Mouse (Mus musculus) retina, adult 2 months (tissue): ENCODE results near the gene Larp7.

ENCODE experiments used
- DNase-seq: peaks from one replicate; pipeline ENCODE4 v3.0.0-alpha.2; 2012; ENCODE audit warnings: low read depth, low spot score

The Larp7 gene

DNA sequence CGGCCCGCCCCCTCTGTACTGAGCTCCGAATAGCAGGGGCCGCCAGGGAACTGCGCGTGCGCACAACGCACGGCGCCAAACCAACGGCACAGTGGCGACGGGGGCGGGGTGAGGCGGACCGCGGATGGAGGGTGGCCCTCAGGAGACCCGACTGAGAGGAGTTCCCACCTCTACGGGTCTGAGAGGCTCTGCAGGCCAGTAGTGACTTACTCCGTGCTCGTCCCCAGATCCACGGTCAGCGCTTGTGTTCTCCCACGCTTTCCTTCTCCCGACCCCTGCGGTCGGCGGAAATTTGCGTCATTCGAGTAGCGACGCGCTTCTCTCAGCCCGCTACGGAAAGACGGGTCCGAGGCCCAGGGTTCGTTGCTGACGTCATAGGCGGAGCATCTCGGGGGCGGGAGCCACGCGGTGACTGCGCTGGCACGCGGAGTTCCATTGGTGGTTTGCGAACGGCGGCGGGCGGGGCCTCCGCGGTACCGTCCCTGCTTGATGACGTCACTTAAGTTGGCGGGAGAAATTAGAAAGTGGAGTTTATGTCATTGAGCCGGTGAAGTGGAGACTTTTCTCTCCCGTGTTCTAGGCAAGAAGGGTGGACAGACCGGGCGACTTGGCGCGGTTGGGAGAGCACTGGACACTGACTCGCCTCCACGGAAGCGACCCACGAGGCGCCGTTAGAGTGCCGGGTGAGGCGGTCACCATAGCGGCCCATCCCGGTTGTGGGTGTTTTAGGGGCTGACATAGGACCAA, at the start of gene Larp7, which contains the start of gene Zgrf1:
Gene Larp7, minus strand, starts transcription at position 377 of the 747 bp plus-strand sequence.
Gene Zgrf1, plus strand, starts transcription at position 517 of the 747 bp plus-strand sequence.
- peak; percentile 97 for DNase-seq

DNA sequence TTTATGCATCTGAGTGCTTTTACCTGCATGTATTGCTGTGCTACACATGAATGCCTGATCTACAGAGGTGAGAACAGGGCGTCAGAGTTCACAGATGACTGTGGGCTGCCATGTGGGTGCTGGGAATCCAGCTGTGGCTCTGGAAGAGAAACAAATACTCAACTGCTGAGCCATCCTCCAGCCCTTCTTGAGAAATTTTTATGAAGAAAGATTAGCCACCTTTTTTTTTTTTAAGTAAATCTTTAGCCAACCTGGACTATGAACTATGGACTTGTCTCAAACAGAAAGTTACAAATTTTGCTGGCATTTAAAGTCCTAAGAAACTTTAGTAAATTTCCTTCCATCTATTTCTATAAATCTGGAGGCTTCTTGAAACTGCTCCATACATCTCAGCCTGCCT, 44.0 kb upstream of the Larp7 start:
- DNase-seq, result no peak

GRCm38 (mm10) chr3:127572557-127572956, 19.4 kb upstream of the Larp7 start:
- peak; percentile 36 for DNase-seq

DNA sequence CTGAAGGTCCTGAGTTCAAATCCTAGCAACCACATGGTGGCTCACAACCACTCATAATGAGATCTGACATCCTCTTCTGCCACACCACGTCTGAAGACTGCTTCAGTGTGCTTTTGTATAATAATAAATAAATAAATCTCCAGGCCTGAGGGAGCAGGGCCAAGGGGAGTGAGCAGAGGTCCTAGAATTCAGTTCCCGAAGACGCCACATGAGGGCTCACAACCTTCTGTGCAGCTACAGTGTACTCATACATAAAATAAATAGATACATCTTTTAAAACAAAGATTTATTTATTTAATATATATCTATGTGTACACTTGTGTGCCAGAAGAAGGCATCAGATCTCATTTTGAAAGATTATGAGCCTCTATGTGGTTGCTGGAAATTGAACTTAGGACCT, 12.0 kb upstream of the Larp7 start:
- DNase-seq, result no peak

DNA sequence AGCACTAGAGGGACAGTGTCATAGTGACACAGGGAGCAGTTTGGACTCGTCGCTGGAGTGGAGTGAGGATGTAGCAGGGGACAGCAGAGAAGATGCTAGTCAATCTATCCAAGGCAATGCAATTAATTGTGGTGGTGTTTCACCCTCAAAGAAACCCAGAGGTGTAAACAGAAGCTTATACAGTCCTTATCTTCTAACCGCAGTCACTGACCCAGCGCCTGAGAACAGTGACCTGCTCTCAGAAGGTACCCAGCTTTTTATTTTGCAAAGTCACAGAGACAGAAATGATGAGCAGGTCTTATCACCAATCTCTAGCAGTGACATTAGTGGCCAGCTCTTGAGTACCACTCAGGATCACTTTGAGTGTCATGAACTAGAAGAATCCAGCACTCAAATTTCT, 9.8 kb upstream of the Larp7 start:
- DNase-seq, result no peak

GRCm38 (mm10) chr3:127558201-127558600, 5.1 kb upstream of the Larp7 start:
- DNase-seq, result no peak

GRCm38 (mm10) chr3:127554723-127555122, 1.6 kb upstream of the Larp7 start:
- no peak for DNase-seq

DNA sequence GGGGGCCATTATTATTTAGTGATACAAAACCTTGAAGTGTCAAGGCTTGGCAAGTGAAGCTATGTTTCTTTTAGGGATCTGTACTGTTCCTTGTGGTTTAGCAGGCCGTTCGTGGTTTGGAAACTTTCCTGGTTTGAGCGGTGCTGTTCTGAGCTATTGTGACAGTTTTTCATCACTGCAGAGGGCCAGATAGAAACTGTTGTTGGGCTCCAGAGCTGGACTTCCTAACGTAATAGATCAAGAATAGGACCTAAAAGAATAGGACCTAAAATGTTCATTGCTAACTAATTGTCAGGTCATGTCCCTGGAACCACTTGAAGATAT, 533 bp upstream of the Larp7 start:
- no peak for DNase-seq

GRCm38 (mm10) chr3:127552434-127552972, 646 bp downstream of the Larp7 start:
- DNase-seq, result no peak

GRCm38 (mm10) chr3:127547882-127548281, 5.3 kb downstream of the Larp7 start:
- no peak for DNase-seq

GRCm38 (mm10) chr3:127544610-127545121, 8.5 kb downstream of the Larp7 start:
- no peak for DNase-seq

GRCm38 (mm10) chr3:127543976-127544375, 9.2 kb downstream of the Larp7 start:
- no peak for DNase-seq

- no peak for DNase-seq
Measured at GRCm38 (mm10) chr3:127539193-127539592, 14.0 kb downstream of the Larp7 start.

- no peak for DNase-seq
Measured at GRCm38 (mm10) chr3:127530293-127530692, 22.9 kb downstream of the Larp7 start.

DNA sequence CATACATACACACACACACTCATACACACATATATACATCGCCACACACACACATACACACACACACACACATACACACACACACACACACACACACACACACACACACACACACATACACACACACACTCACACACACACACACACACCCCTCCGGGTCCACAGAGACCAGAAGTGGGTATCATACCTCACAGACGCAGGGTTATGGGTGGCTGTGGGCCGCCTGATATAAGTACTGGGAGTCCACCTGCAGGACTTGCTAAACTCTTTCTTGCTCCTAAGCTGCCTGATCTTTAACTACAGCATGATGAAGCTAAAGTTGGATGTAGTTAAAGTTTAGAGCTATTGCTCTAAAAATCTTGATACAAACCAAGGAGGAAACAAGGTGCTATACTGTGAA, 23.3 kb downstream of the Larp7 start:
- no peak for DNase-seq

DNA sequence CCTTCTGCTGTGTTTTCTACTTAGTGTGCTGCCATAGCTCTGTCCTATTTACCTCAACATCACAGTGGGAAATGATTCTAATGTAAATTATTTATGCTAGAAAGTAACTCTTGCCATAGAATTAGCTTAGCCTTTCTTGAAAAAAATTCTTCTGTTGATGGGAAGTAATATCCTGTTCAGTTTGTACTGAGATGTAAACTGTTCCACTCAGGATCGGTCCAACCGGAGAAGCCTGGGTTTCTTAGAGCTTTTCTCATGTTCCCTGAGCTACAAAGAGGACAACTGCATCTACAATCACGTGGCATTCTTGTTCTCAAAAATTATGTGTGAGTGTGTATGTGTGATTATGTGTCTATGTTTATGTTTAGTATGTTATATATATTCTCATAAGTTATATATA, 23.9 kb downstream of the Larp7 start:
- DNase-seq, result no peak

DNA sequence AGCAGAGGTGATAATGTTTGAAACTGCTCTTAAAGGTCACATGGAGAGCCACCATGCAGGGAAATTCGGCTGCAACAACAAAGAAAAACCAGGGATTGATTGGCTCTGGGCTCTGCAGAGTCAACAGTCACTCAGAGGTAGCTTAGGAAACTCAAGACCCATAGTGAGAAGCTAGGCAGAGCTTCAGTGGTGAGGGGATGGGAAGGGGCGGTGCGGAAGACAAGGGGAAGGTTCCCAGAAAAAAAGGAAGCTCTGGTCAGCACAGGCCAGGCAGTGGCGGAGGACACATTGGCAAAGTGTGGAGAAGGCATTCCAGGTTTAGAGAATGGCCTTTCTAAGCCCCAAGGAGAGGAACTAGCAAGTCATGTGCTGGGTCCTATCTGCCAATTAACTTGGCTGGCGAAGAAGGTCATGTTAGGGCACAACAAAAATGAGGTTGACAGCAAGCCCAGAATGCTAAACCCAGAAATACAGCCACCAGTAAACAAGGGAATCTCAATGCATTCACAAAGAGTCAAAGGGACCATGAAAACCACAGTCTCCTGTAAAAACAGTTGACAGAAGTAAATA, 25.6 kb downstream of the Larp7 start:
- no peak for DNase-seq

DNA sequence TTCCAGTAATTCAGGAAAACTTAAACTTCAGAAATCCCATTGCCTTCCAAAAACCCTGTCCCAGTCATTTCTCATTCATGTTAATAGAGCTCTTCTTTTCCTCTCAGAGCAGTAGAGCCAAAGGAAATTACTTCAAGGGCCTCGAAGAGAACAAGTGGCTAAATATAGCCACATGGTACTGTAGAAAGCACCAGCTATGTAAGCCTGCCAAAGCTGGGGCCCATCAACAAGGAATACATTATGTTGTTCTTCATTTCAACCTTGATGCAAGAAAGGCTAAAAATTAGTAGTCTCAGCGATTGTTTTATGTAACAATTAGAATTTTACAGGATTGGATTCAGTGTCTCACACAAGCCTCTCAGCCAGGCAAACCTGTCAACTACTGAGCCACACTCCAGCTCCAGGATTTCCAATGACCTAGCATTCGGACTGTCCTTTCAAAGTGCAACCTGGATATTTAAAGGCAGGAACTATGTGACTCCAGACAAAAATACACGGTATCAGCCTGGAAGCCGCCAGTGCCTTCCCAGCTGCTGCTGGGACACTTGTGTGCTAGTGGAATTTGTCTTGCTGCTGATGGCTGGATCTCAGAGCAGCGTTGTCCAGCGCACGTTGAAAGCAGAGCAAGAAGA, 27.8 kb downstream of the Larp7 start:
- no peak for DNase-seq

DNA sequence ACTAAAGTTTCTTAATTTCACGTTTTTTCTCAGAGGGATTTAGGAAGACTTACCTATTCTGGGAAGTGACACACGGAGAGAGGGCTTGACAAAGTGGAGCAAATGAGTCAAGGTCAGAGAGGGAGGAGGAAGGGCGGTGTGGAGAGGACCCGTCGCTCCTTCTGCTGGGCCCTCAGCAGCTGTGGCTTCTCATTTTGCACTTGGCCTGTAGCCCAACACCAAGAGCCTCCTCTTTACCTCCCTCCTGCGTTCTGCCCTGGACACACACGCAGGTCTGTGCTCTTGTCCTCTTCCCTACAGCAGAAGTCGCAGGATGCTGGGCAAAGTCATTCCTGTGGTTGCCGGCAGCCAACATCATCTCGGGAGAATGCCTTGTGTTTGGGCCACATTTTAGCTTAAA, 32.0 kb downstream of the Larp7 start:
- no peak for DNase-seq

DNA sequence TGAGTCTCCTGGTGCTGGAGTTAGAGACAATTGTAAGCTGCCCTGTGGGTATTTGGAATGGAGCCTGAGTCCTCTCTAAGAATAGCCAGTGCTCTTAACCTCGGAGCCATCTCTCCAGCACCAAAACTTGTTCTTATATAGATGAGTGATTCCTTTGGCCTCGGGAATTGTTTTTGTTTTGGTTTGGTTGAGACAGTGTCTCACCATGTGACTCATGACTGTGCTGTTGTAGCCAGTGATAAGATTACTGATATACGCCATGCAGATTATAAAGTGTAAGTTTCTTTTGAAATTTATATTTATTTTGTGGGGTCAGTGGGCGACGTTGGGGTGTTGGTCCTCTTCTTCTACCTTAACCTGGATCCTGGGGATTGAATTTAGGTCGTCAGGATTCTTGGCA, 32.8 kb downstream of the Larp7 start:
- no peak for DNase-seq

DNA sequence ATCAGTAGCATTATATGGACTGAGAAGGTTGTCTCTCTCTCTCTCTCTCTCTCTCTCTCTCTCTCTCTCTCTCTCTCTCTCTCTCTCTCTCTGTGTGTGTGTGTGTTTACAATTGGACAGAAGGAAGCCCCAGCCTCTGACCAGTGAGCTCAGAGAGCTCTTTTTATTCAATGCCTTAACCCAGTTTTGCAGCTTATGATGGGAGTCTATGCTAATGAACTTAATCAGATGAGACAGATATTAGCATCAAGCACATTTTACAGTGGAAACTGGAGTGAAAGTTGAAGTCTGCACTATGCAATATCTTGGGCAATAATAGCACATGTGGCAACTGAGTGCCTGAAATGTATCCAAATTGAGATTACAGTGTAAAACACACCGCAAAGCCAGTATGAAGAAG, 37.9 kb downstream of the Larp7 start:
- no peak for DNase-seq

GRCm38 (mm10) chr3:127513699-127514098, 39.5 kb downstream of the Larp7 start:
- DNase-seq, result no peak
